Mouse (Mus musculus): Measurements from ENCODE around the gene Adam17. TPM values are rescaled to one million over a fixed set of nuclear protein-coding genes. Genes with fewer than 3 reads are reported as not detected.

Adam17 gene
- polyA plus RNA-seq, 1 experiment from 2014 or later = 44.7 TPM

GRCm38 (mm10) chr12:21350113-21350876 lies 23.1 kb downstream of the Adam17 start:
- 60% methylated on average over 7 of the region's 7 CpGs for WGBS
- no peaks in the 10 kb centered on the region for H3K27me3 ChIP-seq
- H3K4me2 ChIP-seq (replicated peaks) = no peak overlapping the region
- no peaks in the 10 kb centered on the region for H3K9me3 ChIP-seq
- peaks cover 54% of the 10 kb centered on the region for H3K36me3 ChIP-seq
- no peaks in the 10 kb centered on the region for H3K4me1 ChIP-seq
- H3K4me3 ChIP-seq = no peak overlapping the region
- no peak for ATAC-seq (ENCODE audit: insufficient number of reproducible peaks, insufficient read depth, low FRiP score, low TSS enrichment)
- no peak overlapping the region for H3K27ac ChIP-seq
- no peak overlapping the region for H3K9ac ChIP-seq

- Histone ChIP-seq H3K9me3 (no peaks in the 10 kb centered on the region), H3K27me3 (no peaks in the 10 kb centered on the region), H3K27ac (no peak overlapping the region), H3K9ac (no peak overlapping the region), H3K4me3 (no peak overlapping the region), H3K4me2 (replicated peaks) (no peak overlapping the region), H3K4me1 (no peaks in the 10 kb centered on the region), H3K36me3 (peaks cover 37% of the 10 kb centered on the region)
- 93% methylated on average over 7 of the region's 7 CpGs for WGBS
- no peak for ATAC-seq (ENCODE audit: insufficient number of reproducible peaks, insufficient read depth, low FRiP score, low TSS enrichment)
Observed at GRCm38 (mm10) chr12:21346972-21347371, 26.5 kb downstream of the Adam17 start.

- H3K36me3 ChIP-seq = peaks cover 40% of the 10 kb centered on the region
- H3K4me3 ChIP-seq = no peak overlapping the region
- H3K9ac ChIP-seq = no peak overlapping the region
- H3K27ac ChIP-seq = no peak overlapping the region
- H3K4me1 ChIP-seq = no peaks in the 10 kb centered on the region
- H3K9me3 ChIP-seq = no peaks in the 10 kb centered on the region
- no peaks in the 10 kb centered on the region for H3K27me3 ChIP-seq
- no peak overlapping the region for H3K4me2 ChIP-seq (replicated peaks)
- 92% methylated on average over 5 of the region's 5 CpGs for WGBS
- no peak for ATAC-seq (ENCODE audit: insufficient number of reproducible peaks, insufficient read depth, low FRiP score, low TSS enrichment)
Observed at GRCm38 (mm10) chr12:21340674-21341073, 32.8 kb downstream of the Adam17 start.

- 95% methylated on average over 5 of the region's 5 CpGs for WGBS
- Histone ChIP-seq H3K27me3 (no peaks in the 10 kb centered on the region), H3K4me3 (no peak overlapping the region), H3K9me3 (no peaks in the 10 kb centered on the region), H3K36me3 (peaks cover 57% of the 10 kb centered on the region), H3K4me1 (no peaks in the 10 kb centered on the region), H3K4me2 (replicated peaks) (no peak overlapping the region), H3K27ac (no peak overlapping the region), H3K9ac (no peak overlapping the region)
- ATAC-seq (ENCODE audit: insufficient number of reproducible peaks, insufficient read depth, low FRiP score, low TSS enrichment) = no peak
Observed at GRCm38 (mm10) chr12:21337171-21337570, 36.3 kb downstream of the Adam17 start.

GRCm38 (mm10) chr12:21335869-21336268 lies 37.6 kb downstream of the Adam17 start:
- Histone ChIP-seq H3K9ac (no peak overlapping the region), H3K27ac (no peak overlapping the region), H3K9me3 (no peaks in the 10 kb centered on the region), H3K4me2 (replicated peaks) (no peak overlapping the region), H3K4me1 (no peaks in the 10 kb centered on the region), H3K4me3 (no peak overlapping the region), H3K27me3 (no peaks in the 10 kb centered on the region), H3K36me3 (peaks cover 64% of the 10 kb centered on the region)
- WGBS = 91% methylated on average over 7 of the region's 7 CpGs
- ATAC-seq (ENCODE audit: insufficient number of reproducible peaks, insufficient read depth, low FRiP score, low TSS enrichment) = no peak

GRCm38 (mm10) chr12:21333766-21334165 lies 39.7 kb downstream of the Adam17 start:
- H3K9me3 ChIP-seq = no peaks in the 10 kb centered on the region
- no peaks in the 10 kb centered on the region for H3K4me1 ChIP-seq
- 94% methylated on average over 5 of the region's 5 CpGs for WGBS
- ATAC-seq (ENCODE audit: insufficient number of reproducible peaks, insufficient read depth, low FRiP score, low TSS enrichment) = no peak
- no peak overlapping the region for H3K27ac ChIP-seq
- no peak overlapping the region for H3K4me3 ChIP-seq
- no peak overlapping the region for H3K4me2 ChIP-seq (replicated peaks)
- peaks cover 63% of the 10 kb centered on the region for H3K36me3 ChIP-seq
- H3K9ac ChIP-seq = no peak overlapping the region
- no peaks in the 10 kb centered on the region for H3K27me3 ChIP-seq

- 94% methylated on average over 7 of the region's 7 CpGs for WGBS
- Histone ChIP-seq H3K4me2 (replicated peaks) (no peak overlapping the region), H3K27me3 (no peaks in the 10 kb centered on the region), H3K4me1 (no peaks in the 10 kb centered on the region), H3K36me3 (peaks cover 68% of the 10 kb centered on the region), H3K4me3 (no peak overlapping the region), H3K9me3 (no peaks in the 10 kb centered on the region), H3K27ac (no peak overlapping the region), H3K9ac (no peak overlapping the region)
- ATAC-seq (ENCODE audit: insufficient number of reproducible peaks, insufficient read depth, low FRiP score, low TSS enrichment) = no peak
Observed at GRCm38 (mm10) chr12:21333021-21333420, 40.4 kb downstream of the Adam17 start.

- Histone ChIP-seq H3K9me3 (no peaks in the 10 kb centered on the region), H3K27ac (no peak overlapping the region), H3K27me3 (no peaks in the 10 kb centered on the region), H3K4me2 (replicated peaks) (no peak overlapping the region), H3K9ac (no peak overlapping the region), H3K4me1 (no peaks in the 10 kb centered on the region), H3K36me3 (peaks cover 80% of the 10 kb centered on the region), H3K4me3 (no peak overlapping the region)
- 84% methylated on average over 6 of the region's 6 CpGs for WGBS
- ATAC-seq (ENCODE audit: insufficient number of reproducible peaks, insufficient read depth, low FRiP score, low TSS enrichment) = no peak
Observed at GRCm38 (mm10) chr12:21331711-21332110, 41.7 kb downstream of the Adam17 start.

GRCm38 (mm10) chr12:21330961-21331576 lies 42.4 kb downstream of the Adam17 start:
- no peaks in the 10 kb centered on the region for H3K9me3 ChIP-seq
- no peaks in the 10 kb centered on the region for H3K27me3 ChIP-seq
- H3K9ac ChIP-seq = no peak overlapping the region
- no peak overlapping the region for H3K27ac ChIP-seq
- no peak for ATAC-seq (ENCODE audit: insufficient number of reproducible peaks, insufficient read depth, low FRiP score, low TSS enrichment)
- H3K36me3 ChIP-seq = peaks cover 76% of the 10 kb centered on the region
- H3K4me2 ChIP-seq (replicated peaks) = no peak overlapping the region
- no peaks in the 10 kb centered on the region for H3K4me1 ChIP-seq
- WGBS = 88% methylated on average over 10 of the region's 10 CpGs
- no peak overlapping the region for H3K4me3 ChIP-seq

GRCm38 (mm10) chr12:21329661-21330400 lies 43.6 kb downstream of the Adam17 start:
- peaks cover 78% of the 10 kb centered on the region for H3K36me3 ChIP-seq
- 87% methylated on average over 9 of the region's 9 CpGs for WGBS
- ATAC-seq (ENCODE audit: insufficient number of reproducible peaks, insufficient read depth, low FRiP score, low TSS enrichment) = no peak

GRCm38 (mm10) chr12:21326325-21326724 lies 47.1 kb downstream of the Adam17 start:
- Histone ChIP-seq H3K27me3 (no peaks in the 10 kb centered on the region), H3K27ac (no peak overlapping the region), H3K4me3 (no peak overlapping the region), H3K9ac (no peak overlapping the region), H3K36me3 (peaks cover 78% of the 10 kb centered on the region), H3K9me3 (no peaks in the 10 kb centered on the region), H3K4me2 (replicated peaks) (no peak overlapping the region), H3K4me1 (no peaks in the 10 kb centered on the region)
- ATAC-seq (ENCODE audit: insufficient number of reproducible peaks, insufficient read depth, low FRiP score, low TSS enrichment) = no peak
- 92% methylated on average over 3 of the region's 3 CpGs for WGBS

More at GRCm38 (mm10) chr12:21329661-21330400, 43.6 kb downstream of the Adam17 start:
- Histone ChIP-seq H3K27me3 (no peaks in the 10 kb centered on the region), H3K4me3 (no peak overlapping the region), H3K9ac (no peak overlapping the region), H3K9me3 (no peaks in the 10 kb centered on the region), H3K4me1 (no peaks in the 10 kb centered on the region), H3K4me2 (replicated peaks) (no peak overlapping the region), H3K27ac (no peak overlapping the region)

- Histone ChIP-seq H3K27me3 (no peaks in the 10 kb centered on the region), H3K4me2 (replicated peaks) (no peak overlapping the region), H3K36me3 (peaks cover 81% of the 10 kb centered on the region), H3K27ac (no peak overlapping the region), H3K9me3 (no peaks in the 10 kb centered on the region), H3K9ac (no peak overlapping the region), H3K4me3 (no peak overlapping the region), H3K4me1 (no peaks in the 10 kb centered on the region)
- 89% methylated on average over 8 of the region's 8 CpGs for WGBS
- no peak for ATAC-seq (ENCODE audit: insufficient number of reproducible peaks, insufficient read depth, low FRiP score, low TSS enrichment)
Observed at GRCm38 (mm10) chr12:21325266-21325665, 48.2 kb downstream of the Adam17 start.

Measured in embryonic facial prominence, embryonic 12.5 days (tissue).